Mouse (Mus musculus) ES-E14 (cell line): ENCODE results near the gene Fev. TPM values are rescaled to one million over a fixed set of nuclear protein-coding genes. Genes with fewer than 3 reads are reported as not detected.

Experiments used
- DNase-seq: peaks from one replicate; pipeline ENCODE4 v3.0.0-alpha.2; 2013; ENCODE audit warnings: low read depth, low spot score
- H3K27ac ChIP-seq: 2 replicates; pipeline ENCODE4 v1.5.1; 2012; ENCODE audit warnings: low read depth, mild to moderate bottlenecking, low read length, moderate library complexity, mixed read lengths; ENCODE audit not compliant: poor library complexity, insufficient read depth, severe bottlenecking
- H3K36me3 ChIP-seq: 2 replicates; pipeline ENCODE4 v1.6.1; 2012; ENCODE audit warnings: mild to moderate bottlenecking, low read length, moderate library complexity, mixed read lengths; ENCODE audit not compliant: control insufficient read depth, poor library complexity, insufficient read depth, severe bottlenecking
- H3K4me1 ChIP-seq, 2 experiments: fragments of 150-350 bp in 1 of 2; sonication (generic) in 1 of 2; 2 replicates each; pipeline ENCODE4 v1.6.1; 2012; ENCODE audit warnings: low read length in 2 of 2, mild to moderate bottlenecking in 1 of 2, mixed read lengths in 1 of 2; ENCODE audit not compliant: control insufficient read depth in 2 of 2, insufficient read depth in 2 of 2, poor library complexity in 1 of 2
- H3K4me3 ChIP-seq, 2 experiments: fragments of 150-350 bp in 1 of 2; sonication (generic) in 1 of 2; 2 replicates each; pipeline ENCODE4 v1.5.1; 2012; ENCODE audit warnings: low read length in 2 of 2, low read depth in 1 of 2, mild to moderate bottlenecking in 1 of 2, mixed read lengths in 1 of 2; ENCODE audit not compliant: insufficient read depth in 1 of 2, poor library complexity in 1 of 2, severe bottlenecking in 1 of 2
- H3K9ac ChIP-seq: 2 replicates; pipeline ENCODE4 v1.6.1; 2012; ENCODE audit warnings: low read depth, mild to moderate bottlenecking, low read length, mixed read lengths; ENCODE audit not compliant: poor library complexity, insufficient read depth, severe bottlenecking
- H3K9me3 ChIP-seq: fragments of 150-350 bp; sonication (generic); 2 replicates; pipeline ENCODE4 v1.6.1; 2012; ENCODE audit warnings: low read depth, mild to moderate bottlenecking, low read length; ENCODE audit not compliant: control insufficient read depth, insufficient read depth
- HCFC1 ChIP-seq: IDR thresholded peaks from 2 replicates; pipeline ENCODE4 v1.6.1; 2012; ENCODE audit warnings: low read length, inconsistent platforms, borderline replicate concordance; ENCODE audit not compliant: insufficient read depth
- MAFK ChIP-seq: IDR thresholded peaks from 2 replicates; pipeline ENCODE4 v1.6.1; 2014; ENCODE audit warnings: mild to moderate bottlenecking, low read depth, low read length, inconsistent platforms; ENCODE audit not compliant: insufficient read depth
- ZC3H11A ChIP-seq: IDR thresholded peaks from 2 replicates; pipeline ENCODE4 v1.6.1; 2012; ENCODE audit warnings: low read depth, mild to moderate bottlenecking, inconsistent platforms, low read length, borderline replicate concordance
- ZNF384 ChIP-seq: IDR thresholded peaks from 2 replicates; pipeline ENCODE4 v1.6.1; 2012; ENCODE audit warnings: low read depth, low read length, inconsistent platforms
- in situ Hi-C, 2 experiments: fragments of 600-800 bp; cut with MboI; formaldehyde crosslinking; loops; one replicate each; pipeline ENCODE4 v1.15.1; 2025; ENCODE audit warnings: low sequenced_read_pairs in 2 of 2, inconsistent platforms in 1 of 2; ENCODE audit not compliant: unreplicated experiment in 2 of 2
- total RNA-seq: library from RNA; depleted of rRNA; stranded (reverse); fragments of 300-350 nt; gene quantifications from 2 replicates; pipeline ENCODE4 v1.2.3, GENCODE M21; 2012

Gene Fev
- total RNA-seq, 1 experiment: not detected

DNA sequence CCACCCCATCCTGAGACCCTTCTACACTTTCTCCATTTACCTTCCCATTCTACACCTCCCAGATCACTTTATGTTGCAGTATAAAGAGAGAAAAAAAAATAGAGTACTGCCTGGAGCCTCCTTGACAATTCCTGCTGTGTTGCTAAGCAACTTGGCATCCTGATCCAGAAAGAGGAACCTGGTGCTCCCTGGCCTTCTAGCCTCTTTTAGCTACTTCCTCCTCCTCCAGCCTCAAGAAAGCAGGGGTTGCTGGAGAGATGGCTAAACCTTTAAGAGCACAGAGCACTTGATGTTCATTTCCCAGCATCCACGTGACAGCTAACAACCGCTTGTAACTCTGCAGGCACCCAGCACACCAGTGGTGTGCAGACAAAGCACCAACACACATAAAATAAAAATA, 13.0 kb downstream of the Fev start:
- no peak for DNase-seq
- no peaks in the 10 kb centered on the region for H3K36me3 ChIP-seq
- H3K9me3 ChIP-seq: no peaks in the 10 kb centered on the region
- TF ChIP-seq MAFK (no peak), ZNF384 (no peak)
- in situ Hi-C loops: no loop called here
- H3K9ac ChIP-seq: no peak overlapping the region
- no peak overlapping the region for H3K4me3 ChIP-seq
- no peak overlapping the region for H3K27ac ChIP-seq
- H3K4me1 ChIP-seq: no peaks in the 10 kb centered on the region

DNA sequence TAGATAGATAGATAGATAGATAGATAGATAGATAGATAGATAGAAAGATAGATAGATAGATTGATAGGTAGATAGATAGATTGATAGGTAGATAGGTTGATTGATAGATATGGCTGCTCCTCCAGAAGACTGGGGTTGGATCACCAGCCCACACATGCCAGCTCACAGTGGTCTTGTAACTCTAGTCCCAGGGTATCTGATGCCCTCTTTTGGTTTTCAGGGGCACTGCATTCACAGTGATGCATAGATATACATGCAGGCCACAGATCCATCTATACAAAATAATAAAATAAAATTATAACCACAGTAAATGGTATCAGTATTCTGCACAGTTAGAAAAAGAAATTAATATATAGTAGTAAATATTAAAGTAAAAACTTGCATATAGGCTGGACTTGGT, 23.4 kb downstream of the Fev start:
- H3K27ac ChIP-seq: no peak overlapping the region
- no peaks in the 10 kb centered on the region for H3K9me3 ChIP-seq
- H3K4me1 ChIP-seq: peaks cover 5 to 14% of the 10 kb centered on the region in 2 experiments; a peak in 3 of 4 replicates
- in situ Hi-C loops: no loop called here
- peak; percentile 34; the same call in 1 of the 2 replicates for TF ChIP-seq ZC3H11A
- no peak for TF ChIP-seq MAFK
- H3K4me3 ChIP-seq: no peak overlapping the region
- no peak for DNase-seq
- no peaks in the 10 kb centered on the region for H3K36me3 ChIP-seq
- no peak overlapping the region for H3K9ac ChIP-seq

DNA sequence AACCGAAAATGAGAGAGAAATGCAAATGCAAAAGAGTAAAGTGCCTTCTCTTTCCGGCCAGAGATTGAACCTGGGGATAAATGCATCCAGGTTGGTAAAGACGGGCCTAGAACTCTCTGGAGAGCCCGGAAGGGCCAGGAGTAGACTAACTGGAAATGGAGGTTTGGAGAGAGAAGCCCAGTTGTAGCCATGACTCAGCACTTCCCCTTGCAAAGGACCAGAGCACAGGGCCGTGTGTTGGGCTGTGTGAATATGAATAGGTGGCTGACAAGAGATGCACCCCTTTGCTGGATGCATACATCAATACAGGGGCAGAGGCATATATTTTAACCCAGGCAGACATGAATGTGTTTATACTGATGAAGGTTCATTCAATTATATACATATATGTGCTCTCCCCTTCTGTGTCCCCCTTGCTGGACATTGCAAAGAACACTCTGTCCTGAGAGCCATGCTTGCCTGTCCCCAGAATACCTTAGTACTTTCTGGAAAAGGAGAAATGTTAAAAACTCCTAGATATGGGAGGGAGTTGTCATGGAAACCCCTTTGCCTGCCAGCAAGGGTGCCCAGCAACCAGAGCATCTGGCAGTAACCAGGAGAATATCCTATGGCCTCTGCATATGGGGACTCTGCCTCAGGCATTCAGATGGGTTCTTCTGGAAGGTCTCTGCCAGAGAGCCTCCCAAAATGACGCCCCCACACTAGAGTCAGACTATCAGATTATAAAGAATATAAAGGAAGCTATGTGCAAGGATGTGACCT, 25.8 kb downstream of the Fev start:
- Histone ChIP-seq H3K4me1 (peaks cover 5 to 22% of the 10 kb centered on the region in 2 experiments; a peak in 3 of 4 replicates), H3K9ac (no peak overlapping the region), H3K4me3 (peak overlapping the region in 1 of 2 experiments; percentile 55; a peak in 1 of 4 replicates), H3K9me3 (no peaks in the 10 kb centered on the region), H3K36me3 (no peaks in the 10 kb centered on the region), H3K27ac (no peak overlapping the region)
- TF ChIP-seq MAFK: peak; percentile 81
- TF ChIP-seq HCFC1: no peak
- in situ Hi-C loops: loop anchor here in 1 of 2 experiments (10.0 kb wide), 2 partner anchors 55 to 85 kb away; partner anchors contain the start of gene Wnt6
- DNase-seq: no peak

DNA sequence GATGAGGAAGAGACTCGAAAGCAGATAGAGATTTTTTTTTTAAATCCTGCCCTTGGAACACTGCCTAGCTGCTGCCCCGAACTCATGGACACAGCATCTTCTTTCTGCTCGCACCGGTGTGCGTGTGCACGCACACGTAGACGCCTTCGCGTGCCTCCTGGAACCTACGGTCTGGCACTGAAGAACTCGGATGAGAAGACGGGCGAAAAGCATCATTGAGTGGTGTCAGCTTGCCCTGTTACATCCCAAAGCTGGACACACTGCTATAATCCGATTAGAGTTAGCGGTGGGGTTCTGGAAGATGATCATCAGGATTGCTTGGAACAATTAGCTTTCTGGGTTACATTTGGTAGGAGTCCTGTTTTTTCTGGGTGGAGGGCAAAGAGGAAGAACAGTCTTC, 26.4 kb downstream of the Fev start:
- in situ Hi-C loops: loop anchor here in 1 of 2 experiments (10.0 kb wide), 2 partner anchors 54 to 84 kb away; partner anchors contain the start of gene Wnt6
- Histone ChIP-seq H3K36me3 (no peaks in the 10 kb centered on the region), H3K4me1 (peaks cover 5 to 26% of the 10 kb centered on the region in 2 experiments; a peak in 3 of 4 replicates), H3K9me3 (no peaks in the 10 kb centered on the region), H3K9ac (0 out of 2 replicates have a peak overlapping the region, but pooled peaks have one; percentile 30), H3K27ac (no peak overlapping the region; the same call in 1 of the 2 replicates), H3K4me3 (peak overlapping the region in 1 of 2 experiments; percentile 55; a peak in 3 of 4 replicates)
- DNase-seq: no peak
- TF ChIP-seq ZC3H11A: no peak
- TF ChIP-seq HCFC1: no peak
- no peak for TF ChIP-seq MAFK
- no peak for TF ChIP-seq ZNF384
